Mouse (Mus musculus) large intestine, adult 2 months (tissue): ENCODE data around the gene BC107364. TPM values are rescaled to one million over a fixed set of nuclear protein-coding genes. Genes with fewer than 3 reads are reported as not detected.

Experiments
- polyA plus RNA-seq: library from polyadenylated mRNA; depleted of rRNA; stranded (reverse); fragments of >200 nt; gene quantifications from 2 replicates; pipeline ENCODE4 v1.2.3, GENCODE M21; 2012; rRNA removed

Gene BC107364
- polyA plus RNA-seq, 1 experiment, result not detected

Other genes starting within 250 kb of the BC107364 start
- 45.2 and 47.6 TPM in 2 replicates for gene Bola1, start 232.6 kb downstream of the BC107364 start, polyA plus RNA-seq
- gene Hist2h2ab, start 232.4 kb downstream of the BC107364 start, polyA plus RNA-seq, result 1.5 and 4.1 TPM in 2 replicates
- 14.8 and 16.9 TPM in 2 replicates for gene Hist2h2ac, start 231.4 kb downstream of the BC107364 start, polyA plus RNA-seq
- 2.8 and 3.7 TPM in 2 replicates for gene Hist2h2be, start 231.2 kb downstream of the BC107364 start, polyA plus RNA-seq
- 49.8 and 65.9 TPM in 2 replicates for gene Hist2h3c2, start 213.2 kb downstream of the BC107364 start, polyA plus RNA-seq
- 68.4 and 101 TPM in 2 replicates for gene Hist2h2aa2, start 212.0 kb downstream of the BC107364 start, polyA plus RNA-seq
- gene Hist2h2aa1, start 206.8 kb downstream of the BC107364 start, polyA plus RNA-seq, result 112 and 147 TPM in 2 replicates
- not detected in 2 replicates for gene Hist2h3c1, start 205.6 kb downstream of the BC107364 start, polyA plus RNA-seq
- 5.8 and 5.9 TPM in 2 replicates for gene Hist2h4, start 189.0 kb downstream of the BC107364 start, polyA plus RNA-seq
- gene Hist2h3b, start 183.7 kb downstream of the BC107364 start, polyA plus RNA-seq, result 62.7 and 75.7 TPM in 2 replicates
- 11.8 and 17.3 TPM in 2 replicates for gene Hist2h2bb, start 182.6 kb downstream of the BC107364 start, polyA plus RNA-seq
- gene Fcgr1, start 158.3 kb downstream of the BC107364 start, polyA plus RNA-seq, result 4.6 and 5.6 TPM in 2 replicates
- gene Hfe2, start 72.9 kb upstream of the BC107364 start, polyA plus RNA-seq, result 0.05 TPM in 1 of 2 replicates, not detected in the other
- gene Txnip, start 105.7 kb upstream of the BC107364 start, polyA plus RNA-seq, result 325 and 536 TPM in 2 replicates
- gene Gm16253, start 124.7 kb upstream of the BC107364 start, polyA plus RNA-seq, result not detected in 2 replicates
- 7.5 and 8.0 TPM in 2 replicates for gene Polr3gl, start 141.9 kb upstream of the BC107364 start, polyA plus RNA-seq
- gene Ankrd34a, start 144.3 kb upstream of the BC107364 start, polyA plus RNA-seq, result 0.30 and 0.45 TPM in 2 replicates
- 6.9 and 7.5 TPM in 2 replicates for gene Lix1l, start 148.8 kb upstream of the BC107364 start, polyA plus RNA-seq
- gene Rbm8a, start 177.6 kb upstream of the BC107364 start, polyA plus RNA-seq, result 12.1 and 18.2 TPM in 2 replicates
- gene Pex11b, start 183.1 kb upstream of the BC107364 start, polyA plus RNA-seq, result 31.4 and 36.6 TPM in 2 replicates
- 0.07 and 0.14 TPM in 2 replicates for gene Gm42957, start 183.2 kb upstream of the BC107364 start, polyA plus RNA-seq
- 1.3 and 1.6 TPM in 2 replicates for gene Itga10, start 193.3 kb upstream of the BC107364 start, polyA plus RNA-seq
- 0.43 and 0.66 TPM in 2 replicates for gene Ankrd35, start 217.8 kb upstream of the BC107364 start, polyA plus RNA-seq
- 17.5 and 23.4 TPM in 2 replicates for gene Pias3, start 244.1 kb upstream of the BC107364 start, polyA plus RNA-seq